Mouse (Mus musculus) retina, embryonic 14.5 days (tissue): ENCODE results near the gene Runx1.

Experiments
- DNase-seq: peaks from one replicate; pipeline ENCODE4 v3.0.0-alpha.2; 2015; ENCODE audit warnings: low spot score

The Runx1 gene

DNA sequence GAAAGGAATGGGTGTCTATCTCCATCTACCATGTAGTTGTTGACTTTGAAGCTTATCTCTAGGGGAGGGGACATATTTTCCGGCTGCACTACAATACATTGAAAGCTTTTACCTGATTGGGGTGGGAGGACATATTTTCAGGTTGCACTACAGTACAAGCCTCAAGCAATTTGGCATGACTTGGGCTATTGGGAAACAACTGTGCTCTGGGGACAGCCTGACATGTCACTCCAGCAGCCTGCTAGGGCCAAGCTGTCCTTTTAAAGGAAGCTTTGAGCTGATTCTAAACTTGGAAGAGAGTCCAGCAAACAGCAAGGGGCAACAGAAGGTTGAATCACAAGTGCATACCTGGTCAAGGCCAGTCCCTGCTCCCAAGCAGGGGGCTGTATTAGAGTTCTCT lies 270.9 kb downstream of the Runx1 start:
- no peak for DNase-seq

DNA sequence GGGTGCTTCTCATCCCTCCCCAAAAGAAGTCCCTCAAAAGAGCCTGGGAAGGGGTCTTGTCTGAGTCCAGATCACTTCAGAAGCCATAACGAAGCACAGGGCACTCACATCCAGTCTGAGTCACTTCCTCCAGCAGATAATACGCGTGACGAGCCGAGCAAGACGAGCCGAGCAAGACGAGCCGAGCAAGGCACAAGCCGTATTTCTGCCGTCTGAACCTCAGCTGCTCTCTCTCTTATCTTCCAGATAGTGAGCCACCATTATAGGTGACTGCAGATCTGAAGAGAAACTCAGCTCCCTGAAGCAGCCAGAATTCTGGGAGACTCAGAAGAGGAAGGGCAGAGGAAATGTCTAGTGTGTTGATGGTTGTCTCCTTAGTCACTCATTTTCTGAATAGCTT lies 273.1 kb downstream of the Runx1 start:
- no peak for DNase-seq

DNA sequence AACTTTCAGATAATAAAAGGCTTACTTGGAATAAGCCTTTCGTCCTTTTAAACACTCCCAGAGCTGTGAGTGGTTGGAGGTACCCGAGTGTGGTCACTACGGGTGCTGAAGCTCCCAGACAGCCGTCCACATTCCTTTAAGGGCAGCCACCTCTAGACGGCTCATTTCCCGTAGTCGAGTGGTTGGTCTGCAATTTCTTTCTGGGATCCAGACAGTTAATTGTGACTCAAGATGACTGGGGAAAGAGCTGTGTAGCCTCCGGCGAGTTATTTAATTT lies 273.9 kb downstream of the Runx1 start:
- DNase-seq: no peak
